Mouse (Mus musculus): ENCODE measurements at regions not wholly inside any gene's neighbourhood (a gene's known extent, or its start where the extent isn't known, plus 50 kb on each side); places are given as distances from the start of the nearest gene placed in this dataset.

DNA sequence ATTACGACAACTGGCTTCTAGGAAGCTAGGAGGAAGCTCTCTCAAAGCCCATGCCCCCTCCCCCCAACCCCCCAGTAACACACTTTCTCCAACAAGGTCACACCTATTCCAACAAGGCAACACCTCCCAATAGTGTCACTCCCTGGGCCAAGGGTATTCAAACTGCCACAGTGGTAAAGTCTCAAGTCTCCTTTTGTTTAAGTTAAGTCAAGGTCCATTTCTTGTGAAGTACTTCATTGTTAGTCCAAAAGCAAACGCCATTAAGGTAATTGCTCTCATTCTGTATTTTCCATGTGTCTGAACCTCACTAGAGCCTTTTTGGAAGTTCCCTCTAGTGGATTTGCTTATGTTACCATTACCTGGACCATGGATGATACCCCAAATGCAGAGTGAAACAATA is 116.2 kb upstream of the Ubash3b start:
- TF ChIP-seq POLR2A (IDR thresholded peaks at IDR 0.05; ENCODE audit: borderline replicate concordance, extremely low read depth, low read depth, low read length) = no peak
- no peak for TF ChIP-seq CTCF (IDR thresholded peaks at IDR 0.05; ENCODE audit: insufficient read depth, low read length)
